Mouse (Mus musculus): ENCODE measurements around the gene Itgb2. TPM values are rescaled to one million over a fixed set of nuclear protein-coding genes. Genes with fewer than 3 reads are reported as not detected.

The Itgb2 gene
- polyA plus RNA-seq (2012), result 0.90 and 3.8 TPM in 2 replicates

- no peak for TF ChIP-seq GATA1 (IDR thresholded peaks at IDR 0.05; ENCODE audit: low read length)
Measured at GRCm38 (mm10) chr10:77530140-77530539, at the start of gene Itgb2. Gene Itgb2, plus strand, starts transcription at chr10:77530252.

DNA sequence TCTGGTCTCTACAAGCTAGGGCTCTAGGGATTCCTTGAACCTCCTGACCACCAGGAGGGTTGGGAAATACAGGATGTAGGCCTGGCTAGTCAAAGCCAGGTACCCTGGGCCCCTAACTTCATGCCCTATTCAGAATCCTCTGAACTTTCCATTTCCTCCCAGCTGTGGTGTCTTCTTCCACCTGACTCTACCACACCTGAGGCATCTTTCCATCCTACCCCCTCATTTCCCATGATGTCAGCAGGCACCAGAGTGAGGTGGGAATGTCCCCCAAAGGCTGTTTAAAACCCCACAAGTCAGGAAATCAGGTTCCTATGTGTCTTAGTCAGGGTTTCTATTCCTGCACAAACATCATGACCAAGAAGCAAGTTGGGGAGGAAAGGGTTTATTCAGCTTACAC lies 48.2 kb upstream of the Itgb2 start:
- TF ChIP-seq GATA1 (IDR thresholded peaks at IDR 0.05; ENCODE audit: low read length), result no peak

GRCm38 (mm10) chr10:77484205-77484935 lies 45.7 kb upstream of the Itgb2 start:
- TF ChIP-seq GATA1 (IDR thresholded peaks at IDR 0.05; ENCODE audit: low read length), result no peak

- no peak for TF ChIP-seq GATA1 (IDR thresholded peaks at IDR 0.05; ENCODE audit: low read length)
Measured at GRCm38 (mm10) chr10:77485786-77486185, 44.3 kb upstream of the Itgb2 start.

DNA sequence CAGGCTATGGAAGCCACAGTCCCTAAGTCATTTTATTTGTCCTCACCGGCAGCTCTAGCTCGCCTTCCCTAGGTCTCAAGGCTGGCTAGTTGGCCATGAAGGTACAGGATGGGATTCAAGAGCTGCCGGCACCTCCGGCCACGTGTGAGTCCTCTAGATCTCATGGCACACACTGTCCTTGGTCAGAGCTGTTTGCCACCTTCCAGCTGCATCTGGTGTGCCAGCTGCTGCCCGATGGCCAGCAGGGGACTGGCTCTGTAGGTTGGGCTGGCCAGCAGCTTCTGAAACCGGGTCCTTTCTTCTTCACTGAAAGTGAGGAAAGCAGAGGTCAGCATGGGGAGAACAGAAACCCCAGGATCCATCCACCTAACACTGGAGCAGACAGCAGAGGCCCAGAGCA lies 41.9 kb upstream of the Itgb2 start:
- TF ChIP-seq GATA1 (IDR thresholded peaks at IDR 0.05; ENCODE audit: low read length), result no peak

GRCm38 (mm10) chr10:77491585-77491984 lies 38.5 kb upstream of the Itgb2 start:
- no peak for TF ChIP-seq GATA1 (IDR thresholded peaks at IDR 0.05; ENCODE audit: low read length)

GRCm38 (mm10) chr10:77492885-77493284 lies 37.2 kb upstream of the Itgb2 start:
- TF ChIP-seq GATA1 (IDR thresholded peaks at IDR 0.05; ENCODE audit: low read length), result no peak

GRCm38 (mm10) chr10:77497185-77497584 lies 32.9 kb upstream of the Itgb2 start:
- no peak for TF ChIP-seq GATA1 (IDR thresholded peaks at IDR 0.05; ENCODE audit: low read length)

- no peak for TF ChIP-seq GATA1 (IDR thresholded peaks at IDR 0.05; ENCODE audit: low read length)
Measured at GRCm38 (mm10) chr10:77498254-77498653, 31.8 kb upstream of the Itgb2 start.

GRCm38 (mm10) chr10:77500636-77501035 lies 29.4 kb upstream of the Itgb2 start:
- TF ChIP-seq GATA1 (IDR thresholded peaks at IDR 0.05; ENCODE audit: low read length), result no peak

- TF ChIP-seq GATA1 (IDR thresholded peaks at IDR 0.05; ENCODE audit: low read length), result no peak
Measured at GRCm38 (mm10) chr10:77502967-77503922, 26.8 kb upstream of the Itgb2 start.

GRCm38 (mm10) chr10:77504143-77504542 lies 25.9 kb upstream of the Itgb2 start:
- no peak for TF ChIP-seq GATA1 (IDR thresholded peaks at IDR 0.05; ENCODE audit: low read length)

GRCm38 (mm10) chr10:77506526-77506925 lies 23.5 kb upstream of the Itgb2 start:
- TF ChIP-seq GATA1 (IDR thresholded peaks at IDR 0.05; ENCODE audit: low read length), result no peak

DNA sequence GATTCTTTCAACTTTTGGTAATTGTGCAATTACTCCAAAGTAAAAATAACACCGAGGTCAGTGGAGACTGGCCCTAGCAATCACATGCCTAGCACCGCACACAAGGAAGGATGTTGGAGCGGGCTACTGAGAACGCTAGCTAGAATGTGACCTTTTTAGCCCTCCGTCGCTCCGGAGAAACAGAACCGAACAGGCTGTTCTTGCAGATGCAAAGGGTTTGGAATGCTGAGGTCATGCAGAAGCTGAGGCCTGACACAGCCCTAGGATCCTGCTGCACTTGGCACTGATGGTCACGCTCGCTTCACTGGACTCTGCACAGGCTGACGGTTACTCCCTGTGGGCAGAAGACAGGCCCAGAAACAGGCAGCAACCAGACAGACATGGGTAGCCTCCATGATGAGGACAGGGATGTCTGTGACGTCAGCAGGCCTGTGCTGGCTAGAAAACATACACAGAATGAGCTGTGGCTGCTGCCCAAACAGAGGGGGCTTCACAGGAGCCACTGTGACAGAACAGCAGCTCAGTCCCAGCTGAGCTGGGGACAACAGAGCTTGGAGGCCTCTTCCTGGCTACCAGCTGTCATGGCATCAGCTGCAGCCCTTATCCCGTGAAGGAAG lies 23.0 kb upstream of the Itgb2 start:
- TF ChIP-seq GATA1 (IDR thresholded peaks at IDR 0.05; ENCODE audit: low read length), result no peak

- TF ChIP-seq GATA1 (IDR thresholded peaks at IDR 0.05; ENCODE audit: low read length), result no peak
Measured at GRCm38 (mm10) chr10:77507779-77508178, 22.3 kb upstream of the Itgb2 start.

GRCm38 (mm10) chr10:77508744-77509143 lies 21.3 kb upstream of the Itgb2 start:
- TF ChIP-seq GATA1 (IDR thresholded peaks at IDR 0.05; ENCODE audit: low read length), result no peak

All from G1E-ER4 (cell line).